Mouse (Mus musculus) thymus, adult 2 months (tissue): ENCODE measurements around the gene Oaz3.

Experiments
- CTCF ChIP-seq: fragments of 200-500 bp; IDR thresholded peaks from 2 replicates; pipeline ENCODE4 v1.5.1; 2012; ENCODE audit warnings: mild to moderate bottlenecking, control low read depth, low read length, moderate library complexity, borderline replicate concordance; ENCODE audit not compliant: control insufficient read depth, poor library complexity, insufficient read depth; ENCODE audit errors: extremely low read depth
- POLR2A ChIP-seq: fragments of 200-500 bp; IDR thresholded peaks from 2 replicates; pipeline ENCODE4 v1.6.1; 2012; ENCODE audit warnings: mild to moderate bottlenecking, low read length, control low read depth, moderate library complexity; ENCODE audit not compliant: control insufficient read depth, poor library complexity, insufficient read depth; ENCODE audit errors: extremely low read depth

GRCm38 (mm10) chr3:94398943-94399481 lies 44.7 kb downstream of the Oaz3 start:
- peak; percentile 35; the same call in 1 of the 2 replicates for TF ChIP-seq POLR2A
- 0 out of 2 replicates have a peak, but pooled peaks have one; percentile 36 for TF ChIP-seq CTCF
